Mouse (Mus musculus) ovary, adult 18-20 months (tissue): ENCODE results near the gene Dnajb5.
A peak's percentile ranks its signal among the peaks of the same experiment; 100 is the strongest.

ENCODE experiments used
- DNase-seq: peaks from one replicate; pipeline ENCODE4 v3.0.0; 2022; ENCODE audit warnings: low spot score, mixed read lengths

The Dnajb5 gene

GRCm38 (mm10) chr4:42944185-42944584, 5.4 kb upstream of the Dnajb5 start:
- DNase-seq = no peak

- no peak for DNase-seq
These were observed 4.6 kb upstream of the Dnajb5 start for GRCm38 (mm10) chr4:42945043-42945442.

GRCm38 (mm10) chr4:42945445-42945844, 4.2 kb upstream of the Dnajb5 start:
- DNase-seq = no peak

GRCm38 (mm10) chr4:42945952-42946351, 3.7 kb upstream of the Dnajb5 start:
- no peak for DNase-seq

GRCm38 (mm10) chr4:42946733-42947290, 2.8 kb upstream of the Dnajb5 start:
- DNase-seq = no peak

- no peak for DNase-seq
These were observed 1.1 kb upstream of the Dnajb5 start for GRCm38 (mm10) chr4:42948527-42948926.

GRCm38 (mm10) chr4:42949051-42949675, 451 bp upstream of the Dnajb5 start:
- no peak for DNase-seq

GRCm38 (mm10) chr4:42950065-42950558, 498 bp downstream of the Dnajb5 start:
- peak; percentile 70 for DNase-seq

GRCm38 (mm10) chr4:42951206-42952195, 1.9 kb downstream of the Dnajb5 start:
- DNase-seq = no peak

- DNase-seq = no peak
These were observed 2.9 kb downstream of the Dnajb5 start for GRCm38 (mm10) chr4:42952563-42952962.

GRCm38 (mm10) chr4:42953435-42954094, 4.0 kb downstream of the Dnajb5 start:
- DNase-seq = no peak

- no peak for DNase-seq
These were observed 4.7 kb downstream of the Dnajb5 start for GRCm38 (mm10) chr4:42954297-42954696.

- DNase-seq = no peak
These were observed 5.6 kb downstream of the Dnajb5 start for GRCm38 (mm10) chr4:42955200-42955599.

GRCm38 (mm10) chr4:42956581-42956980, 7.0 kb downstream of the Dnajb5 start:
- DNase-seq = no peak

GRCm38 (mm10) chr4:42957306-42957705, 7.7 kb downstream of the Dnajb5 start:
- DNase-seq = no peak

GRCm38 (mm10) chr4:42957979-42958378, 8.4 kb downstream of the Dnajb5 start:
- DNase-seq = no peak

GRCm38 (mm10) chr4:42958942-42959341, 9.3 kb downstream of the Dnajb5 start:
- DNase-seq = no peak

GRCm38 (mm10) chr4:42959382-42959781, 9.8 kb downstream of the Dnajb5 start:
- DNase-seq = no peak

GRCm38 (mm10) chr4:42961592-42961991, 12.0 kb downstream of the Dnajb5 start:
- DNase-seq = no peak

- no peak for DNase-seq
These were observed 13.9 kb downstream of the Dnajb5 start for GRCm38 (mm10) chr4:42963480-42963879.

- DNase-seq = no peak
These were observed 15.6 kb downstream of the Dnajb5 start for GRCm38 (mm10) chr4:42965039-42965719.

GRCm38 (mm10) chr4:42969304-42969703, 19.7 kb downstream of the Dnajb5 start, which contains the start of gene 1700022I11Rik:
Gene 1700022I11Rik, plus strand, starts transcription at chr4:42969604.
- no peak for DNase-seq
